Mouse (Mus musculus): ENCODE measurements around the gene Cenpu. TPM values are rescaled to one million over a fixed set of nuclear protein-coding genes. Genes with fewer than 3 reads are reported as not detected.

The Cenpu gene
- 1 to 10 TPM; 2.1 to 5.7 (median 3.1) TPM for total RNA-seq (2022)

- peak; percentile 99 for DNase-seq (ENCODE audit: low spot score in 2 of 2)
Observed at GRCm38 (mm10) chr8:46551615-46552440, at the start of gene Cenpu. TSS of gene Cenpu (plus strand) at chr8:46552028.

- no peak for DNase-seq (ENCODE audit: low spot score in 2 of 2)
Observed at GRCm38 (mm10) chr8:46502333-46503071, 49.3 kb upstream of the Cenpu start.

- DNase-seq (ENCODE audit: low spot score in 2 of 2), result no peak
Observed at GRCm38 (mm10) chr8:46503072-46503695, 48.6 kb upstream of the Cenpu start.

GRCm38 (mm10) chr8:46504196-46504595, 47.6 kb upstream of the Cenpu start:
- no peak for DNase-seq (ENCODE audit: low spot score in 2 of 2)

GRCm38 (mm10) chr8:46508488-46509395, 43.1 kb upstream of the Cenpu start:
- DNase-seq (ENCODE audit: low spot score in 2 of 2), result no peak

- DNase-seq (ENCODE audit: low spot score in 2 of 2), result no peak
Observed at GRCm38 (mm10) chr8:46509474-46509873, 42.4 kb upstream of the Cenpu start.

- DNase-seq (ENCODE audit: low spot score in 2 of 2), result no peak
Observed at GRCm38 (mm10) chr8:46511336-46511735, 40.5 kb upstream of the Cenpu start.

- DNase-seq (ENCODE audit: low spot score in 2 of 2), result no peak
Observed at GRCm38 (mm10) chr8:46512538-46512937, 39.3 kb upstream of the Cenpu start.

- DNase-seq (ENCODE audit: low spot score in 2 of 2), result no peak
Observed at GRCm38 (mm10) chr8:46514027-46514426, 37.8 kb upstream of the Cenpu start.

GRCm38 (mm10) chr8:46520667-46521066, 31.2 kb upstream of the Cenpu start:
- no peak for DNase-seq (ENCODE audit: low spot score in 2 of 2)

- DNase-seq (ENCODE audit: low spot score in 2 of 2), result no peak
Observed at GRCm38 (mm10) chr8:46526098-46526497, 25.7 kb upstream of the Cenpu start.

GRCm38 (mm10) chr8:46526821-46527220, 25.0 kb upstream of the Cenpu start:
- DNase-seq (ENCODE audit: low spot score in 2 of 2), result no peak

GRCm38 (mm10) chr8:46529508-46529907, 22.3 kb upstream of the Cenpu start:
- DNase-seq (ENCODE audit: low spot score in 2 of 2), result no peak

GRCm38 (mm10) chr8:46530541-46530940, 21.3 kb upstream of the Cenpu start:
- no peak for DNase-seq (ENCODE audit: low spot score in 2 of 2)

GRCm38 (mm10) chr8:46533926-46534325, 17.9 kb upstream of the Cenpu start:
- no peak for DNase-seq (ENCODE audit: low spot score in 2 of 2)

- no peak for DNase-seq (ENCODE audit: low spot score in 2 of 2)
Observed at GRCm38 (mm10) chr8:46539701-46540100, 12.1 kb upstream of the Cenpu start.

- no peak for DNase-seq (ENCODE audit: low spot score in 2 of 2)
Observed at GRCm38 (mm10) chr8:46543191-46543590, 8.6 kb upstream of the Cenpu start.

GRCm38 (mm10) chr8:46543662-46544061, 8.2 kb upstream of the Cenpu start:
- no peak for DNase-seq (ENCODE audit: low spot score in 2 of 2)

GRCm38 (mm10) chr8:46545854-46546253, 6.0 kb upstream of the Cenpu start:
- no peak for DNase-seq (ENCODE audit: low spot score in 2 of 2)

GRCm38 (mm10) chr8:46546431-46547176, 5.2 kb upstream of the Cenpu start:
- no peak for DNase-seq (ENCODE audit: low spot score in 2 of 2)
